Mouse (Mus musculus) neutrophil, adult 5-6 weeks (primary cell): ENCODE results near the gene Dhx36. TPM values are rescaled to one million over a fixed set of nuclear protein-coding genes. Genes with fewer than 3 reads are reported as not detected.

Source experiments
- ATAC-seq: fragments of 151-379, 151-347 bp; 2 replicates; pipeline ENCODE4 v1.8.0; 2017; ENCODE audit warnings: mild to moderate bottlenecking, moderate TSS enrichment; ENCODE audit not compliant: insufficient number of reproducible peaks, poor library complexity, low FRiP score, severe bottlenecking; ENCODE audit errors: extremely low read depth
- total RNA-seq: library from RNA; stranded (forward); fragments of 200-1000 nt; gene quantifications from 2 replicates; pipeline ENCODE4 v1.2.3, GENCODE M21; 2017

Dhx36 gene
- 40.3 and 51.0 TPM in 2 replicates for total RNA-seq

GRCm38 (mm10) chr3:62506488-62507205 lies at the start of gene Dhx36:
Gene Dhx36, minus strand, starts transcription at chr3:62507004.
- peak; percentile 99 for ATAC-seq

GRCm38 (mm10) chr3:62527593-62527992 lies 20.8 kb upstream of the Dhx36 start:
- no peak for ATAC-seq

GRCm38 (mm10) chr3:62527160-62527559 lies 20.4 kb upstream of the Dhx36 start:
- no peak for ATAC-seq

GRCm38 (mm10) chr3:62507206-62507647 lies 423 bp upstream of the Dhx36 start:
- ATAC-seq, result no peak

- no peak for ATAC-seq
These were observed 1.5 kb downstream of the Dhx36 start for GRCm38 (mm10) chr3:62505166-62505900.

GRCm38 (mm10) chr3:62499327-62499726 lies 7.5 kb downstream of the Dhx36 start:
- no peak for ATAC-seq

GRCm38 (mm10) chr3:62492568-62492967 lies 14.2 kb downstream of the Dhx36 start:
- no peak for ATAC-seq

GRCm38 (mm10) chr3:62484340-62484739 lies 22.5 kb downstream of the Dhx36 start:
- ATAC-seq, result no peak

- ATAC-seq, result no peak
These were observed 36.6 kb downstream of the Dhx36 start for GRCm38 (mm10) chr3:62470179-62470578.

- no peak for ATAC-seq
These were observed 42.5 kb downstream of the Dhx36 start for GRCm38 (mm10) chr3:62464276-62464675.

GRCm38 (mm10) chr3:62459483-62459882 lies 47.3 kb downstream of the Dhx36 start:
- ATAC-seq, result no peak

GRCm38 (mm10) chr3:62458284-62459013 lies 48.4 kb downstream of the Dhx36 start:
- ATAC-seq, result 0 out of 2 replicates have a peak, but pooled peaks have one; percentile 23

GRCm38 (mm10) chr3:62455854-62456253 lies 51.0 kb downstream of the Dhx36 start:
- ATAC-seq, result no peak

GRCm38 (mm10) chr3:62454096-62454495 lies 52.7 kb downstream of the Dhx36 start:
- no peak for ATAC-seq

GRCm38 (mm10) chr3:62452961-62453360 lies 53.8 kb downstream of the Dhx36 start:
- no peak for ATAC-seq

GRCm38 (mm10) chr3:62449871-62450496 lies 56.8 kb downstream of the Dhx36 start:
- no peak for ATAC-seq

GRCm38 (mm10) chr3:62447151-62447550 lies 59.7 kb downstream of the Dhx36 start:
- no peak for ATAC-seq

GRCm38 (mm10) chr3:62446271-62446670 lies 60.5 kb downstream of the Dhx36 start:
- ATAC-seq, result no peak

GRCm38 (mm10) chr3:62443582-62444194 lies 63.1 kb downstream of the Dhx36 start:
- no peak for ATAC-seq
